Mouse (Mus musculus) heart, embryonic 11.5 days (tissue): ENCODE measurements at regions not wholly inside any gene's neighbourhood (a gene's known extent, or its start where the extent isn't known, plus 50 kb on each side); places are given as distances from the start of the nearest gene placed in this dataset.

Experiments
- ATAC-seq: fragments of 200-750 bp; cut with Nextera tagmentation; replicated peaks from 2 replicates; pipeline ENCODE4 v1.8.0; 2017; ENCODE audit warnings: moderate library complexity; ENCODE audit not compliant: insufficient number of reproducible peaks, low FRiP score, low TSS enrichment
- H3K27ac ChIP-seq: fragments of 300-500 bp; sonication (generic); 2 replicates; pipeline ENCODE4 v1.5.1; 2014; ENCODE audit warnings: mild to moderate bottlenecking, low read depth, low read length
- H3K27me3 ChIP-seq: fragments of 300-500 bp; sonication (generic); 2 replicates; pipeline ENCODE4 v1.6.1; 2014; ENCODE audit warnings: mild to moderate bottlenecking, low read length, mixed read lengths; ENCODE audit not compliant: control insufficient read depth, insufficient read depth
- H3K36me3 ChIP-seq: fragments of 300-500 bp; sonication (generic); 2 replicates; pipeline ENCODE4 v1.6.1; 2014; ENCODE audit warnings: mild to moderate bottlenecking, low read length, moderate library complexity, mixed read lengths; ENCODE audit not compliant: control insufficient read depth, insufficient read depth
- H3K4me1 ChIP-seq: fragments of 300-500 bp; sonication (generic); 2 replicates; pipeline ENCODE4 v1.6.1; 2014; ENCODE audit warnings: low read length; ENCODE audit not compliant: control insufficient read depth, insufficient read depth
- H3K4me2 ChIP-seq: fragments of 300-500 bp; sonication (generic); 2 replicates; pipeline ENCODE4 v1.6.1; 2014; ENCODE audit warnings: mild to moderate bottlenecking, moderate library complexity
- H3K4me3 ChIP-seq: fragments of 300-500 bp; sonication (generic); 2 replicates; pipeline ENCODE4 v1.5.1; 2014; ENCODE audit warnings: low read depth, low read length
- H3K9ac ChIP-seq: fragments of 300-500 bp; sonication (generic); 2 replicates; pipeline ENCODE4 v1.6.1; 2014; ENCODE audit warnings: mild to moderate bottlenecking, low read depth, low read length, moderate library complexity
- H3K9me3 ChIP-seq: fragments of 300-500 bp; sonication (generic); replicated peaks from 2 replicates; pipeline ENCODE4 v1.6.1; 2016; ENCODE audit warnings: low read length; ENCODE audit not compliant: control insufficient read depth
- WGBS: fragments of 180-500 bp; shearing (Covaris S2); extraction: QIAGEN DNeasy Blood & Tissue Kit; methylation state at CpG from one replicate; pipeline ENCODE4 v1.1.7; 2014; ENCODE audit not compliant: insufficient replicate concordance; 5-methylcytosine and 5-hydroxymethylcytosine counted together

DNA sequence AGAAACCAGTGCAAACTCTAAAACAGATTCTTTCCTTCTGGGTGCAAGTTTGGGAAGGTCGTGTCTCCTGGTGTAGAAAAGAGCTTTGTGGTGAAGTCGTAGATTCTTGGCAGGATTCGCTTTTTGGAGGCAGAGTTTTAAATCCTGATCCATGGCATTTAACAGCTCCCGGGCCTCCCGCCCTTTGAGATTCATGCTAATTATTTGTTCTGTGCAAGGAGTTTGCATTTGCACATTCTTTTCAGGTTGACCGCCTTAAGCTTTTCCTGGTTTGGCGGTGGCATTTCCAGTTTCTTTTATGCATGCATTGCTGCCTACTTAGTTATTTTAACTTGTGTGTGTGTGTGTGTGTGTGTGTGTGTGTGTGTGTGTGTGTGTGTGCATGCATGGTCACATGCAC is 126.9 kb upstream of the A230072I06Rik start:
- peaks cover 6% of the 10 kb centered on the region; the same call in 1 of the 2 replicates for H3K27me3 ChIP-seq
- no peak overlapping the region for H3K4me3 ChIP-seq
- H3K9me3 ChIP-seq, result no peaks in the 10 kb centered on the region
- H3K9ac ChIP-seq, result no peak overlapping the region
- no peak overlapping the region for H3K4me2 ChIP-seq
- WGBS, result 72% methylated on average over 7 of the region's 7 CpGs
- ATAC-seq, result no peak
- no peak overlapping the region for H3K27ac ChIP-seq
- H3K36me3 ChIP-seq, result no peaks in the 10 kb centered on the region
- no peaks in the 10 kb centered on the region for H3K4me1 ChIP-seq

GRCm38 (mm10) chr8:12152825-12153224 is 125.8 kb upstream of the A230072I06Rik start:
- Histone ChIP-seq H3K27me3 (peaks cover 6% of the 10 kb centered on the region; the same call in 1 of the 2 replicates), H3K27ac (no peak overlapping the region), H3K4me2 (no peak overlapping the region), H3K4me1 (no peaks in the 10 kb centered on the region), H3K9ac (no peak overlapping the region), H3K36me3 (no peaks in the 10 kb centered on the region), H3K9me3 (no peaks in the 10 kb centered on the region), H3K4me3 (no peak overlapping the region)
- WGBS, result 61% methylated on average over 9 of the region's 9 CpGs
- no peak for ATAC-seq

DNA sequence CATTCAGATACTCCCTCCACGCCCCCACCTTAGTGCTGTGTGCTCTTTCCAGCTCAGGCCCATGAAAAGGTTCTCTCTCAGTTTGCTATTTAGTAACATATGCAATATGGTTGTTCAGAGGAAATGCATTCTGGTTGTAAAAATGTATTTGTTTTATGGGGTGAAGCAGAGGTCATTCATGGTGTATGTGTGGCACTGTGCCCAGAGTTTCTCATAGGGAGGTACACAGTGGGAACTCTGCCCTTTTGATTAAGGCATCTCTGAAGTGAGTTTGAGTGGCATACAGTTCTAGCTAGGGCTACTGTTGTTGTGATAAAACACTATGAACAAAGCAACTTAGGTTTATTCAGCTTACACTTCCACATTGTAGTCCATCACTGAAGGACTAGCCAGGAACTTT is 121.7 kb upstream of the A230072I06Rik start:
- H3K36me3 ChIP-seq, result no peaks in the 10 kb centered on the region
- no peaks in the 10 kb centered on the region for H3K4me1 ChIP-seq
- H3K4me3 ChIP-seq, result no peak overlapping the region
- no peak overlapping the region for H3K9ac ChIP-seq
- H3K27me3 ChIP-seq, result no peaks in the 10 kb centered on the region
- H3K4me2 ChIP-seq, result no peak overlapping the region
- no peak overlapping the region for H3K27ac ChIP-seq
- WGBS, result 79% methylated on average over 1 of the region's 1 CpGs
- ATAC-seq, result no peak
- H3K9me3 ChIP-seq, result no peaks in the 10 kb centered on the region

DNA sequence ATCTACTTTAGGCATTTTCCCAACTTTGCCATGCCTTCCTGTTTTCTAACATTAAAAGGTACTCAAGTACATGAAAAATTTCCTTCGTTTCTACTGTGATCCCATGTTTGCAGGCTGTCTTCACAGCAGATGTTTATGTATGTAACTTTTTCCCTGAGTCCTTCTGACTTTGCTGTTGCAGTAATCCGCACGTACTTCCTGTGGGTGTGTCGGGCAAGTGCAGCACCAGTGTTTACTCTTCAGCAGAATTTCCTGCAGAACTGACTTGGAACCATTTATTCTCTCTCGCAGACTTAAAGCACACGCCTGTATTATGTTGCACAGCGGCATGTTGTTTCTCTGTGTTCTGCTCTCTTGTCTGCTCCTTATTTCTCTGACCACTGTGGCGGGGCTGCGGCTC is 120.4 kb upstream of the A230072I06Rik start:
- Histone ChIP-seq H3K27ac (no peak overlapping the region), H3K36me3 (no peaks in the 10 kb centered on the region)
- 79% methylated on average over 9 of the region's 9 CpGs for WGBS

DNA sequence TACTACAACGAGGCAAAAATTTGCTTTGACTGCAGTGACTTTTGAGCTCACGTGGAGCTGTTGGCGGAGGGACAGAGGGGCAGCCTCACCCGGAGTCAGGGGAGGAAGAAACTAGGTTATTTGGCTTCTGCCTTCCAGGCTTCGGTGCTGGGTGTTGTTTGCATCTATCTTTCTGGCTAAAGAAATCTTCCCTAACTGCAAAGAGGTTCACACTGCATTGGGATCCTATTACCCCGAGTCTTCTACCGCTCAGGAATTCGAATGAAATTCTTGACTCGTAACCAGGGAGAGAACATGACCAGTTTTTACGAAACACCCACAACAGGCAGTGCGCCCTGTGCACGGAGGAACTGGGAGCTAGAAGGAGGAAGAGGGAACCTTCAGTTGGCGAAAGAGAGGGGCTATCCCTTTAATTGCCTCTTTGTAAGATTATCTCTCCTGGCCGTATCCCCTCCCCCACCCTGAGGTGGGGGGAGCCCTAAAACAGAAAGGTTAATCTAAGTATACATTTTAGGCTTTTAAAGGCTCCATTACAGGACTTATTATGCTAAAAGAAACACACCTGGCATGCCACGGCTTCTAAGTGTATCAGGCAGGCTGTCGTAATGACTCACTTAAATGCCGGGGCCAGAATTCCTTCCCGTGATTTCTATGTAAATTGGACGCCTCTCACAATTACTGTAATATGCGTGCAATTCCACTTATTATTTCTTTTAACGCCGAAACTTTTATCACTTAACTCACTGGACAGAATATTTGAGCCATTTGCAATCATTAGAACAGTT is 115.5 kb upstream of the A230072I06Rik start:
- WGBS, result 20% methylated on average over 22 of the region's 22 CpGs
- no peak overlapping the region for H3K27ac ChIP-seq
- H3K9ac ChIP-seq, result no peak overlapping the region
- H3K27me3 ChIP-seq, result 0 out of 2 replicates have a peak, but pooled peaks cover 6% of the 10 kb centered on the region
- H3K9me3 ChIP-seq, result no peaks in the 10 kb centered on the region
- no peaks in the 10 kb centered on the region for H3K4me1 ChIP-seq
- no peak for ATAC-seq
- H3K4me2 ChIP-seq, result peak overlapping the region; percentile 57
- no peaks in the 10 kb centered on the region for H3K36me3 ChIP-seq
- H3K4me3 ChIP-seq, result peak overlapping the region; percentile 3; the same call in 1 of the 2 replicates

More for the DNA sequence above, 120.4 kb upstream of the A230072I06Rik start:
- no peaks in the 10 kb centered on the region for H3K4me1 ChIP-seq
- H3K4me3 ChIP-seq, result no peak overlapping the region
- H3K9me3 ChIP-seq, result no peaks in the 10 kb centered on the region
- 0 out of 2 replicates have a peak, but pooled peaks cover 3% of the 10 kb centered on the region for H3K27me3 ChIP-seq
- H3K4me2 ChIP-seq, result no peak overlapping the region
- H3K9ac ChIP-seq, result no peak overlapping the region
- no peak for ATAC-seq

GRCm38 (mm10) chr8:12165487-12166152 is 113.0 kb upstream of the A230072I06Rik start:
- Histone ChIP-seq H3K4me1 (no peaks in the 10 kb centered on the region), H3K4me2 (no peak overlapping the region), H3K9ac (no peak overlapping the region), H3K27me3 (0 out of 2 replicates have a peak, but pooled peaks cover 6% of the 10 kb centered on the region), H3K4me3 (no peak overlapping the region), H3K36me3 (no peaks in the 10 kb centered on the region), H3K9me3 (no peaks in the 10 kb centered on the region), H3K27ac (no peak overlapping the region)
- ATAC-seq, result no peak
- 74% methylated on average over 23 of the region's 23 CpGs for WGBS

DNA sequence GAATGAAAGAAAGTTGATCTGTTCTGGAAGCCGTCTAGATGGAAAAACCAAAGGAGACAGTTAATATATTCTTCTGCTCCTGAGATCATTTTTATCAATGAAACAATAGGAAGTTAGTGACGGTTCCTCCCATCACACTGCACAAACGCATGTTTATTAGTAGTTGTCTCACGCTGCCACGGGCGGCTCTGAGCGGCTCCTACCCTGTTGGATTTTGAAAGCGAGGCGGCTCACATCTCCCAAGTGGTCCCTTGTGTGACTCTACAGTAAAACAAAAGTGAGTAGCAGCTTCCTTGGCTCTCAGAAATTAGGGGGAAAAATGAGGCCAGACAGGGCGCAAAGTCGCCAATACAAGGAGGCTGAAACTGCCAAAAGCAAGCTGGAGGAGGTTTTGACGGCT is 106.8 kb upstream of the A230072I06Rik start:
- H3K9ac ChIP-seq, result no peak overlapping the region
- no peaks in the 10 kb centered on the region for H3K4me1 ChIP-seq
- peaks cover 8% of the 10 kb centered on the region; the same call in 1 of the 2 replicates for H3K27me3 ChIP-seq
- H3K4me3 ChIP-seq, result no peak overlapping the region
- 74% methylated on average over 12 of the region's 12 CpGs for WGBS
- ATAC-seq, result no peak
- no peaks in the 10 kb centered on the region for H3K9me3 ChIP-seq
- H3K4me2 ChIP-seq, result no peak overlapping the region
- H3K36me3 ChIP-seq, result no peaks in the 10 kb centered on the region
- H3K27ac ChIP-seq, result no peak overlapping the region

DNA sequence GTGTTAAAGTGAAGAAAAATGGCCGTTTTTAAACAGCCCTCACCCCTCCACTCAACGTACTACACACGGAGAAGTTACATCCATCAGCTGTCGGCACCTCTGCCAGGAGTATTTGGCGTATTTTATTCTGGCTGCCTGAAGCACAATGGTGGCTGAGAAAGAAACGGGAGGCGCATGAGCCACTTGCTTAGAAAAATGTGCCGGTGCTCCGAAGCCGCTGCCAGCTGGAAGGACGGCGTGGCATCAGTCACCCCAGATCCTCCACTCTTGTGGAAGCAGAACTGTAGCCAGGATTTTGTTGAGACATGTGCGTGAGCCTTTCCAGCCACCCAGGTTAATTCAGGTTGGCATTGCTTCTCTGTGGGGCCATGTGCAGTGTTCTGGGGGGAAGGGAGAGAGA is 103.1 kb upstream of the A230072I06Rik start:
- Histone ChIP-seq H3K4me3 (no peak overlapping the region), H3K9ac (no peak overlapping the region), H3K4me1 (no peaks in the 10 kb centered on the region), H3K9me3 (no peaks in the 10 kb centered on the region), H3K27ac (no peak overlapping the region), H3K27me3 (peaks cover 7% of the 10 kb centered on the region; the same call in 1 of the 2 replicates), H3K36me3 (no peaks in the 10 kb centered on the region), H3K4me2 (no peak overlapping the region)
- WGBS, result 62% methylated on average over 13 of the region's 13 CpGs
- ATAC-seq, result no peak
